Mouse (Mus musculus) cerebellum, adult 2 months (tissue): Measurements from ENCODE around the gene Srm.

ENCODE experiments used
- CTCF ChIP-seq: fragments of 200-500 bp; IDR thresholded peaks from 2 replicates; pipeline ENCODE4 v1.5.1; 2011; ENCODE audit warnings: low read depth, mild to moderate bottlenecking, control low read depth, low read length, moderate library complexity, borderline replicate concordance; ENCODE audit not compliant: insufficient read depth
- POLR2A ChIP-seq: fragments of 200-500 bp; IDR thresholded peaks from 2 replicates; pipeline ENCODE4 v1.6.1; 2011; ENCODE audit warnings: low read length, control low read depth, borderline replicate concordance; ENCODE audit not compliant: insufficient read depth

GRCm38 (mm10) chr4:148620718-148621117 is 29.4 kb downstream of the Srm start:
- TF ChIP-seq POLR2A (no peak), CTCF (no peak)
